Mouse (Mus musculus): ENCODE data around the gene Srsf9.

DNA sequence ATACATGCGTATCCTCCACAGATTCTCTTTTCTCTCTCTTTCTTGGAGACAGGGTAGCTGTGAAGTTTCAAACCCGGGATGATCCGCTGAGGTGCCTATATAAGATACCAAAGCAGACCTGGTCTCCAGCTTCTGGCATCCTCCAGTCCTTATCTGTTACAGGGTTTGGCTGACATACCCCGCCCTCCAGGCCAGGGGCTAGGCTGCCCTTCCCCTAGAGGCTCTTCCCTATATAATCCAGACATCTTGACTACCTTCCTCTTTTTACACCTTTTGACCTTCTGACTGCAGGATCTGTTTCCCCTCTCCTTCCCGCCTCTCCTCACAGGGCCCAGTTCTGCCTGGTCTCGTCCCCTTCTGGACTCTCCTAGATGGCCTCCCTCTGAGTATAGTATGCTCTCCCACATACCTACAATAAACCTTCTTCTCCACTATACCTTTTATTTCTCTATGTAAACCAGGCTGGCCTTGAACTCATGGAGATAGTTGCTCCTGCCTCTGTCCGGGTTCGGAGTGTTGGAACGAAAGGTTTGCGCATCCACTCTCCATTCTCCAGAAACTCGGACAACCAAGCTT, 633 bp upstream of the Srsf9 start:
- TF ChIP-seq GATA1 (IDR thresholded peaks at IDR 0.05; ENCODE audit: borderline replicate concordance, low read length), result no peak
- no peak for TF ChIP-seq FLI1 (IDR thresholded peaks at IDR 0.05; ENCODE audit: low read length)

Measured in megakaryocyte, embryonic 14.5 days (primary cell).